25 mouse cellular contexts compared by ENCODE assay signal in genomic region chr2:104404036-104404435, GRCm38 (mm10). TPM values are rescaled to one million over a fixed set of nuclear protein-coding genes. Genes with fewer than 3 reads are reported as not detected.
DNase-seq lines count a peak whose midpoint lies in the region; TF ChIP-seq lines count a peak whose summit lies in the region.
"Had no signal": no experiment of that assay in that cellular context is flagged by ENCODE, and none has a peak within 500 bp of the region (broad histone marks: within the 10 kb centered on the region; RNA-seq: fewer than 3 reads in every experiment).

No protein-coding gene starts in this region.

- no peak overlapping the region for H3K4me3 ChIP-seq in cerebellum, adult 2 months (replicated peaks; ENCODE audit: insufficient read depth, low read depth, low read length)
- H3K4me3 ChIP-seq: embryonic facial prominence, embryonic 10.5 days; embryonic facial prominence, embryonic 13.5 days; erythroblast, embryonic 14.5 days; gastrocnemius, adult 2 months; heart, embryonic 13.5 days had no signal

- DNase-seq in adrenal gland, adult (ENCODE audit: inconsistent age in 2 of 2, low spot score in 1 of 2) = peak; percentile 78 to 89
- no peak for DNase-seq in adrenal gland, postnatal 25 days
- no peak for DNase-seq in cerebellum, adult 2 months
- no peak for DNase-seq in cerebellum, adult 9-11 months
- DNase-seq in adrenal gland, adult 8-10 months = peak; percentile 57
- no peak for DNase-seq in kidney, adult 18-20 months
- DNase-seq: cerebellum, adult 18-20 months; cerebellum, postnatal 10 days; cerebellum, postnatal 36 days; embryo, embryonic 11 days; forebrain, postnatal 0 days; gastrocnemius, adult 2 months; gastrocnemius, postnatal 14 days; heart, adult 18-20 months; heart, postnatal 14 days; heart, postnatal 4 days; kidney, adult 2 months had no signal

- peak overlapping the region; percentile 46; the same call in 1 of the 2 replicates for H3K27ac ChIP-seq in cerebellum, adult 2 months (ENCODE audit: insufficient read depth, low read length)
- H3K27ac ChIP-seq: embryonic facial prominence, embryonic 10.5 days; embryonic facial prominence, embryonic 13.5 days; gastrocnemius, adult 2 months; heart, embryonic 13.5 days; hindbrain, embryonic 14.5 days; hindbrain, postnatal 0 days had no signal

- no peak for TF ChIP-seq CTCF in cerebellum, adult 2 months (IDR thresholded peaks at IDR 0.05; ENCODE audit: borderline replicate concordance, insufficient read depth, low read depth, low read length)

- 57% methylated on average over 6 of the region's 6 CpGs for WGBS in cerebellum, adult 2 months

- H3K4me1 ChIP-seq in cerebellum, adult 2 months (ENCODE audit: control insufficient read depth, insufficient read depth, low read length) = peaks cover 23% of the 10 kb centered on the region; the same call in 1 of the 2 replicates
- H3K4me1 ChIP-seq: embryonic facial prominence, embryonic 10.5 days; heart, embryonic 13.5 days had no signal

- no peak for TF ChIP-seq POLR2A in cerebellum, adult 2 months (IDR thresholded peaks at IDR 0.05; ENCODE audit: borderline replicate concordance, insufficient read depth, low read length)

- H3K27me3 ChIP-seq in cerebellum, adult 2 months (ENCODE audit: control insufficient read depth, insufficient read depth, low read length) = no peaks in the 10 kb centered on the region
- H3K27me3 ChIP-seq: CH12.LX had no signal

RNA-seq across cellular contexts. Expression of gene D430041D05Rik, which starts 6.8 kb away (rescaled TPM):
- total RNA-seq in adrenal gland, postnatal 25 days (2021) = 36.2 and 37.6 TPM in 2 replicates
- 33.5 and 37.4 TPM in 2 replicates for polyA plus RNA-seq in cerebellum, adult 2 months (2012; rRNA removed)
- total RNA-seq in adrenal gland, adult 8-10 months (2022) = 10 to 100 TPM; 14.7 to 38.0 (median 25.5) TPM
- total RNA-seq: CH12.LX had no signal
- polyA plus RNA-seq: erythroblast, embryonic 14.5 days; Patski had no signal

Comparison
In these comparisons a context has a peak if more than half of its experiments do, and no peak if none do; other contexts are left out.
1. DNase-seq: peak in adrenal gland, adult (2 of 2) and adrenal gland, adult 8-10 months (single experiment); none in adrenal gland, postnatal 25 days (single experiment), cerebellum, adult 2 months (0 of 2), cerebellum, adult 9-11 months (single experiment) and kidney, adult 18-20 months (single experiment).